Mouse (Mus musculus): Measurements from ENCODE around the gene Pga5.

The Pga5 gene

DNA sequence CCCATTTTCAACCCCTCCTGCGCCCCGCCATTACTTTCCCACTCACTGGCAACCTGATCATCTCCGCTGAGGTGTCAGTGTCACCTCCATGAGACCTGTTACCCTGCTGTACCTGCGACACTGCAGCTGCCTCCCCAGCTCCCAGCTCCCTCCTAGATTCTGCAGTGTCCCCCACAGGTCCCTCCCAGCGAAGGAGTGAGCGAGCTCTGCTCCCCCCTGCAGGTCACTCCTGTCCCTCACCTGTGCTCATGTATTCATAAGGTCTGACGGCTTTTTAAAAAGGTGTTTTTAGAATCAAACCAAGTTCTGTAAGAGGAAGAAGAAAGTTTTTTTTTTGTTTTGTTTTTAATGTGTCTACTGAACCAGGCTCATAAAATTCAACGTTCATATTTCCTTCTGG lies 24.3 kb upstream of the Pga5 start:
- no peak for DNase-seq

GRCm38 (mm10) chr19:10701013-10701726 lies 23.3 kb upstream of the Pga5 start:
- no peak for DNase-seq

DNA sequence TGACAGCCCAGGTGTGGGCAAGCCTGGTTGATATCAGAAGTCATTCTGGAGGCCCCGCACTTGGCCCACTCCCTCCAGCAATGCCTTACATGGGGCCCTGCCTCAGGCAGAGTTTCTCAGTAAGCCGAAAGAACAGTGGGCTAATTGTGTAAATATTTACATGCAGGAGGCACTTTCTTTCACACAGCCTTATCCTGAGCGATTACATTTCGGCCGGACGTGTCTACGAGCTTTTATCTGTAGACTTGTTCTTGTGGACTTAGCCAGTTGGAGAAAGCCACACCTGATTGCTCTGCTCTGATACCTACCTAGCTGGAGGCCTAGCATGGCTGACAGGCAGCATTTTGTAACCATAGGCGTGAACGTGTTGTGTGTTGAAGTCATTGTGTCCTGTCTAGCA lies 22.0 kb upstream of the Pga5 start:
- DNase-seq = no peak

DNA sequence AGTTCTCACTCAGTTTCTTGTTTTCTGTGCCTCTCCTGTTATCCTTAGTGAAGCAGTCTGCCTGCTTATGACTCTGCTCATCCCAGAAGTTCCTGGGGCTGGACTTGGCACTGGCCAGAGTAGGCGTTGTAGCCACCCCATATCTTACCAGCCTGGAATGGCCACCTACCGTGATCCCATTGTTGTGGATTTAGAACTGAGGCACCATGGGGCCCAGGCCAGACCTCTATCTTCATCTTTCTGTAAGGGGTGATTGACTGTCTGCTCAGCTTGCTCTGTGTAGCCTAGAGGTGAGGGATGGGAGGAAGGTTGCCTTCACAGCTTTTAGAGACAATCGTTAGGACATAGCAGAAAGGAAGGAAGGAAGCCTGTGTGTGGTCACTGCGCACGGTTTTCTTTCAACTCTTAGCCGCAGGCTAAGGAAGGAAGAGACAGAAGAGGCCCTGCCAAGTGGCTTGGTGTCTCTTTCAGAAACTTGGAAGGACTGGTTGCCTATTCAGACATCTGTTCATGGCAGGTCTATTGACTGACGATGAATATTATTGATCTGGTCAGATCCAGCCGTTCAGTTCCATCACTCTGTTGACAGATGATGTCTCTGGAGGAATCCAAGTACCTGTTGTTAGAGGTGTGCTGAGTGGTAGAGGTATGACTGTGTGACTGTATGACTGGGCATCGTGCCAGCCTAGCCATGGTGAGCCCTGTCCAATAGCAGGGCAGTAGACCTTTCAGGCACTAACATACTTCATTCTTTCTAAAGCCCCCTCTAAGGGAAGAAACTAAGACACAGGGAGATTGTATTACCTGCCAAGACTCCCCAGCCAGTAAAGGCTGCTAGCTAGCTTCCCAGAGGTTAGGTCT lies 20.5 kb upstream of the Pga5 start:
- no peak for DNase-seq

DNA sequence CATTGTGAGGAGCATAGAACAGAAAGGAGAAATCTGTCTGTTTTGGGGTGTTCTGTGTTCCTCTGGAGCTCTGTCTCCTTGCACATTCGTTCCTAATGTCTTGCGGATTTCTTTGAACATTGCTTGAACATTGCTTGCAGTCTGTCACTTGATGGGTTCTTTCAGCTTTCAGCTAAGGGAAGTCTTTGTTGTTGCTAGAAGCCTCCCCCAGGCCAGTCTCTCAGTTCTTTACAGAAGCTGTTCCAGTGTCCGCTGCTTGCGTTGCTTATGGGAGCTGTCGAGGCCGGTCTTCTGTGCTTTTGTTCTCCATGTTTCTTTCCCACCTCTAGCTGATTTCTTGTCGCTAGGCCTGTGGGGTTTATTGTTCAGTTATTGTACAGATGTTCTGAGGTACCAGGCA lies 17.9 kb upstream of the Pga5 start:
- no peak for DNase-seq

- no peak for DNase-seq
These were observed 16.2 kb upstream of the Pga5 start for GRCm38 (mm10) chr19:10693926-10694682.

DNA sequence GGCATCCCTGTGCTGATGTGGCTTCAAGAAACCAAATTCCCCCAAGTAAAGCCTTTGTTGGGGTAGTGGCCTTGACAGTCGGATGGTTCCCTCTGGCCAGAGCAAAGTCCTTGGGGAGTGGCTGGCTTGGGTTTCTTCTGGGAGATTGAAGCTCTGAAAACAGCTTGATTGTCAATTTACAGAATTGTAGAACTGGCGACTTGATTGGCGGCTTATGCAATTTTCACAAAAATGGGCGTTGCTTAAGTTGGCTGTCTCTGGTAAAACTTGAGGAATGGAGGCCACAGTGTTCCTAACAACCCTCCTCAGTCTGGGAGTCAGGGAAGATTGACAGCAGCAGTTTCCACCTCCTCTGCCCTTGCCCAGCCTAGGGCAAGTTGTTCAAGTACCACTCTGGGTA lies 14.5 kb upstream of the Pga5 start:
- no peak for DNase-seq

DNA sequence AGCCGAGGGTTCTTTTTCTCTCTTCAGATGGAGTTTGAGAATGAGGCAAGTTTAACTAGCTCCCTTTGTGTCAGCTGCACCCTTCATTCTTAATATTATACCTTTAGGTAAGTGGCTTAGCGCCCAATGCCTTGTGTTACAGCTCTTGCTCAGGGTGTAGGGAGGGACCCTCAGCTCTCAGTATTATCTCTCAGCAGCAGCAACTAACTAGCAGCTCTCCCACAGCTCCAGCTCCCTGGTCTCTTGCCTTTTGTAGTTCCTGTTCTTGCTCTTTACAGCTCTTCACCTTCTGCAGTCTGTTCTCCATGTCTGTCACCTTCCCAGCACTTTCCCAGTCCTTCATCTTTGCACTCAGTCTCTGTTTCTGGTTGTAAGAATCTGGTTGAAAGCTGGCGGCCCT lies 13.8 kb upstream of the Pga5 start:
- DNase-seq = no peak

- no peak for DNase-seq
These were observed 13.2 kb upstream of the Pga5 start for GRCm38 (mm10) chr19:10691121-10691520.

DNA sequence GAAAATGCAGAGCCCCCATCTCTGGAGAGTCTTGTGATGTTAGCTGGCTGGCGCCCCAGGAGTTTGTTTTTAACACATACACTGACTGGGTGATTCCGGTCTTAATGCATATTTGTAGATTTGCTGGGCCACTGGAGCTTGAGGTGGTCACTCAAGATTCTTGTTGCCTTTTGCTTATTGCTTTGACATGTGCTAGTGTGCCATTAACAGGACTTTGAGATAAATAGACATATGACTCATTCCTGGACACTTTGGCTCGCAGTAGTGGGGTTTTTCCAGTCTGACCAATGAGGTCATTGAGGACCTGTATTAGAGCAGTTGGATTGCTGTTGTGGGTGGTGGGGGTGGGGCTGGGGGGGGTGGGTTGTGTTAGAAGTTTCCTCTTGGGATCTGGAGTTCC lies 12.5 kb upstream of the Pga5 start:
- no peak for DNase-seq

DNA sequence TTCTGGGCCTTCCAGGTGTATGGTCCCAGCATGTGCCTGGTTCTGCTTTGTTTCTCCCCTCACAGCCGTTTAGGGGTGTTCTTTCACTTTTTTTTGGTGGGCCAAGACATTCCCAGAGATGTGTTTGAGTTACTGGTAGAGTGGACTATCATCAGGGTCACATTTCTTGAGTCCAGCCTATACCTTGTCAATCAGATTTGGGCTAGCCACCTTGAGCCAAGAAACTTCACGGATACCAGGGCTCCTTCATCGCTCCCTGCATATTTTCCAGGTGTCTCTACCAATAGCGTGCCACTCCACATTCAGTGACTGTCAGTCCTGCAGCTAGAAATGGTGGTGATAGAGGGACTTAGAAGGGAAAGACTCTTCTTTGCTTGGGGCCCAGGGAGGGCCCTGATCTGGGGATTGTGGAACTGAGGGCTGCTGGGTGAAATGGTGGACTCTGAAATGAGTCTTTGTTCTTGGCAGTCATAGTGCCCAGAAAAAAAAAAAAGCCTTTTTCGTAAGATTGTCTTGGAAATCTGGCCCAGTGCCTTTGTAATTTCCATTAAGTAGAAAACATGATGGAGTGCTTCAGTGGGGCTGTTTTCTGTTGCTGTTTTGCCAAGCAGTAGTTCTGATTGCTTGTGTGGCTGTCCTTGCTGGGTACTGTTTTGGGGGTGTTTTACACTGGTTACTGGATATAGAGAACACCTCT lies 11.7 kb upstream of the Pga5 start:
- no peak for DNase-seq

DNA sequence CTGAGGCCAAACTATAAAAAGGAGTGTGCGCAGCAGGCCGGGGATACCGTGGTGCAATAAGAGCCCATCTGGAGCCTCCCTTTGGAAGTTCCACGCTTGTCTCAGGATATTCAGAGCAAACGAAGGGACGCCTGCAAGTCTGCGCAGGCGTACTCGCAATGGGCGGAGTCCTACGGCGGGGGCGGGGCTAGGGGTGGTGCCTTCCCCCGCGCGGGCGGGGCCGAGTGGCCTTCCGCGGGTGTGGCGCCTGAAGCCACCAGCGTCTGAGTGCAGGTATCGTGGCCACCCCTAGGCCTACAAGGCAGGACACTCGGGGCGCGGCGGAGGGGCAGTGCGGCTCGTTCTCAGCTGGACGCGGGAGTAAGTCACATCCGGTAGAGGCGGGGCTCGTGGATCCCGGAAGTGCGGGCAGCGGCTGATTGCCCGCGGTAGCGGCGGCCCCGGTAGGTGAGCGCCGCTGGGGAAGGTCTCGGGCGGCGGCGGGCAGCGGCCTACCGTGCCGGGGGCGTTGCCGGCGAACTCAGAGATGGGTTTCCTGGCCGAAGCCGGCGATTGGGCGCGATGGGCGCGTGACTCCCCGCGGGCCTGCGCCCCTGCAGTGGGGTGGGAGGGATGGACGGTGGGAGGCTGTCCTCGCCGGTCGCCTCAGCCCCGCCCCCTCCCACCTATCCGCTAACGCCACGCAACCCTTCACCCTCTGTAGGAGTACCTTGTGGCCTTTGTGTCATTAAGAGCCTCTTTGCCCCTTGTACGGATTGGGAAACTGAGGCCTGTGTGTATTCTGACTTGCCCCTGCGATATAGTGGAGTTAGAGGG lies 10.9 kb upstream of the Pga5 start, which contains the start of gene Vps37c:
Gene Vps37c (plus strand): TSS at position 199 of the 816 bp plus-strand sequence.
- peak; percentile 95 to 97 for DNase-seq

DNA sequence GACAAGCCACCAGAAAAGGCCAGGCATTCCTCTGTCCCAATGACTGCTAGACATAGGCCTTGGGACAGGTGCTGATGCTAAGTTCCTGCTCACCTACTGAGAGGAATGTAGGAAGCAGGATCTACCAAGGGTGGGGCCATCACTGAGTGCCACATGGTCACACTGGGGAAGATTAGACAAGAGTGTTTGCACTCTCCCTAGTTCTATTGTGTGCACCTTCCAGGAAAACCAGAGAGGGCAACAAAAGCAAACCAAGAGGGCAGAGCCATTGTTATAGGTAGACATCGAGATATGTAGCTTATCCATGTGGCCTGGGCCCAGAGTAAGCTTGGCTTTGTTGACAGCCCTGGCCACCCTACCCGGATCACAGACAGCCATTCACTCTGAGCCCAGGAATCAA lies 7.9 kb upstream of the Pga5 start:
- DNase-seq = no peak

DNA sequence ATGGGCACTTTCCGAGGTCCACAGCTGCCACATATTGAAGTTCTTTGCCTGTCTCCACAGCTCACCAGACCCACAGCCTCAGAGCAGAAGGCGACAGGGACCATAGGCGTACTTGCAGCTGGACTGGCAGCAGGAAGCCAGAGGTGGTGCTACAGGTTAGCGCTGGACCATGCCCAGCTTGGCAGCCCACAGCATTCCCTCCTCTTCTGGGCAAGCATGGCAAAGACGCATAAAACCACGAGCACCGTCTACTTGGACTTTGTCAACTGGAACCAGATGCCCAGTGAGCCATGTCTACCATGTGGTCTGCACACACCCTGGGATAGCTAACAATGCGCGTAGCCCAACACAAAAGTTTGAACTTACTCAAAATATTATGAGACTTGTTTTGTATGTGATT lies 7.2 kb upstream of the Pga5 start:
- no peak for DNase-seq

DNA sequence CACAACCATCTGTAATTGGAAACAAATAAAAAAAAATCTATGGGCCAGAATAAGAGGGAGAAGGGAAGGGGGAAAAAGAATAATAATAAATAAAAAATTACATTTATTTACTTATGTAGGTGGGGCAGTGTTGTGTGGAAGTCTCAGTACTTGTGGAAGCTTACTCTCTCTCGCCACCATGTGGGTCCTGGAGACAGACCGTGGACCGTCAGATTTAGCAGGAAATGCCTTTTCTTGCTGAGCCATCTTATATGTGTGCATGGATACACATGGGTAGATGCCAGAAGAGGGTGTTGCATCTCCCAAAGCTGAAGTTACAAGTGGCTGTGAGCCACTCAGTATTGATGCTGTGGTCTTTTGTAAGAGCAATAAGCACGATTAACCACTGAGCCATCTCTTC lies 3.7 kb upstream of the Pga5 start:
- DNase-seq = no peak

GRCm38 (mm10) chr19:10678772-10679067 lies 849 bp upstream of the Pga5 start:
- no peak for DNase-seq

GRCm38 (mm10) chr19:10676656-10677055 lies 1.2 kb downstream of the Pga5 start:
- DNase-seq = no peak

DNA sequence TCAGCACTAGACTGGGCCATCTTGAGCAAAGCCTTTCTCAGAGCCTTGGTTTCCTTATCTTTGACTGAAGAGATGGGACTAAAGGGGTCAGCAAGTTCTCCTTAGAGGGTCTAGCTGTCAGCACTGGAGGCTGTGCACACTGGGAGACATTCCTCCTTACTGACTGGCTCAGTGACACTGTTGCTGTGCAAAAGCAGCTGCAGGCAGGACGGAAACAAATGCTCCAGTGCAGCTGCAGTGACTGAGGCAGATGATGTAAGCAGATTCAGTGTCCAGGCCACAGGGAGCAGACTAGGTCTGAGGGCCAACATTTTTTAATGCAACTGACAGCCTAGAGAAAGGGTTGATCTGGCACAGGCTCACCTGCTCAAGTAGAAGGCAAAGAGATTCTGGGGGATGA lies 4.6 kb downstream of the Pga5 start:
- DNase-seq = no peak

DNA sequence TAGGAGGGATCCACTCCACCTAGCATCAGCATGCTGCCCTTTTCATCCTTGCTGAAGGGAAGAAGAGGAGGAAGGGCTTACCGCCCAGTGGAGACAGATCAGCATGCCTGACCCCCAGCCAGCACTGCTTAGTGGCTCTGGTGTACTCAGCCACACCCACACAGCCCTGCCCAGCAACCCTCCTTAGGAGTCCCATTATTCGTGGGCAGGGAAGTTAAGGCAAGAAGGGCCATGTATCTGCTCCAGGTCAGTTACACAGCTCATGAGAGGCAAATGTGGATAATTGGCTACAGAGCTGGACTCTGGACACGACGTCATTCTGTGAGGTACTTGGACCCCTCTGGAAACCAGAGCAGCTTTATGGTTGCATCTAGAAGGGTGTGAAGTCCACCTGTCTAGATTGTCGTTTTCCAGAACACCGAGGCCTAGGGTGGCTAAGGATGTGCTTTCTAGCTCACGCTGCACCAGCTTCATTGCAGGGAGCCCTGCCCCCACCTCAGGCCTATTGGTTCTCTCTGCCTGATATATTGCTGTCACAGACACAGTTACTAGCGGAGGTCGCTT lies 5.9 kb downstream of the Pga5 start:
- DNase-seq = no peak

DNA sequence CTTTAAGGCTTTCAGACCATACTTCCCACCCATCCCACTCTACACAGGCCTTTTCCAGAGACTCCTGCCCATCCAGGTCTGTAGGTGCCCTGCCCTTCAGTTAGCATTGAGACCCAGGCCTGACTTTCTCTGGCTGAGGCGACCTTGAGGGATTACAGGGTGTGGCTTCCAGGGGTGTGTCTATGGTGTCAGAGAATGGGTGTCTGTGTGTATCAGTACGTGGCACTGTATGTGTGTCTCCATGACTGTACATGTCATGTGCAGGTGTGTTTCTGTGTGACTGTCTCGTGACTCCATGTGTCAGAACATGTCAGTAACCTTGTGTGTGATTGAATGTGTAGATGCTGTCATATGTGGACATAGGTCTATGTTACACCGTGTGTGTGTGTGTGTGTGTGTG lies 6.6 kb downstream of the Pga5 start:
- DNase-seq = no peak

GRCm38 (mm10) chr19:10665499-10665898 lies 12.4 kb downstream of the Pga5 start:
- DNase-seq = peak; percentile 42 to 70

GRCm38 (mm10) chr19:10665093-10665492 lies 12.8 kb downstream of the Pga5 start:
- no peak for DNase-seq

Data from lung, postnatal 4 days (tissue).